Mouse (Mus musculus): ENCODE results near the gene B4galt5.

The B4galt5 gene

DNA sequence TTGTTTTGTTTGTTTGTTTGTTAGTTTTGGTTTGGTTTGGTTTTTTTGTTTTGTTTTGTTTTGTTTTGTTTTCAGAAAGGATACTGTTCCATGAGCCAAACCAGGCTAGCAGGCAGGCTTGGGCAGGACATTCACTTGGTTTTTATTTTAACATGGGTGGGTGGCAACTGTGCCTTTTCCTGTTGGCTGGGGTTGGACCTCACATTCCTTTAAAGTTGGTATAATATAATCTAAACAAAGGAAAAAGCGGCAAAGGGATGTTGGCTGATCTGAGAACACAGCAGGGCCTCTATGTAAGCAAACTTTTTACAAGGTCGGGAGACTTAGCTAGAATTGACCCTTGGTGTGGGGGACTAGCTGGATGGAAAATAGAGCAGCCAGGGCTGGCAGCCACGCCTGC, 91.2 kb downstream of the B4galt5 start:
- DNase-seq (ENCODE audit: low spot score in 2 of 2), result no peak

DNA sequence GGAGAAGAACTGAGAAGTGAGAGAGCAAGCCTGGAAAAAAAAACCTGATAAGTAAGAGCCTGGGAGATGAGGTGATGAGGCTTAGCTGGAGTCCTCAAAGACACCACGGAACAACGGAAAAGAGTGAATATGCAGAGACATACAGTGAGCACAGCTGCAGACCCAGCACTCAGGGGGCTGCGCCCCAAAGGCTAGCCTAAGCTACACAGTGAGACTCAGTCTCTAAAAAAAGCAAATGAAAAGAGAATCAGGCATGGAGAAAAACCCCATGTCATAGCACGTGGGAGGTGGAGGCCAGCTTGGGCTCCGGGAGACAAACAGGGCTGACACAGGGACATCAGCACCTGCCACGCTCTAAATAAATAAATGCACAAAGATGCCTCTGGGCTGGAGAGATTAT, 94.2 kb downstream of the B4galt5 start:
- no peak for DNase-seq (ENCODE audit: low spot score in 2 of 2)

DNA sequence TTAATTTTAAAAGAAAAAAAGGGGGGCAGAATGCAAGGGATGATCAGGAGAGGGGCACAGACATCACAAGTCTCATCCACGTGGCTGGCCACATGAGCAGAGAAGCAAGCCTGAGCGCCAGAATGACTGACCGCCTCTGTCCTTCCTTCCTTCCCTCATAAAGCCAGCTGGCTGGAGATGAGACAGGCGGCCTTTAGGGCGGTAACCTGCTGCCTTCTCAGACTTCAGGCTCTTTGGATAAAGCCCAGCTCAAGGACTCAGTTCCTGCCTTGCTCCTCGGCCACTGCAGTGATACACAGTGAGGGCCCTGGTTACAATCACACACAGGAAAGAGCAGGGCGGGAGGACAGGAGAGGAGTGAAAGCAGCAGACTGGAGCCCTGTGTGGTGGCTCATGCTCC, 94.8 kb downstream of the B4galt5 start:
- DNase-seq (ENCODE audit: low spot score in 2 of 2), result no peak

DNA sequence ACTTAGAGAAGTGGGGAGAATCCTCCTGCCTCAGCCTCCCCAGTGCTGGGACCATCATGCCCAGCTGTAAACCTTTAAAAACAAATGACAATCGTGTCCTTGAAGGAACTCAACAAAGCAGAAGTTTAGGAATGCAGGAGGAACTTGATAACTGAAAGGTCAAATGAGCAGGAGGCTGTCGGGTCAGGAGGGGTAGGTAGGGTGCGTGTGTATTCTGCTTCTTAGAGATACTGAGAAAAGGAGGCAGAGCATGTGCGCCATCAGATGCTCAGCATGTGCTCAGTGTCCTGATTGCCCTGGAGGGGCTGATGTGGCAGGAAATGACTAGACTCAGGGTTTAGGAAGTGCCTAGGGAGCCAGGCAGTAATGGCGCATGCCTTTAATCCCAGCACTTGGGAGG, 95.5 kb downstream of the B4galt5 start:
- no peak for DNase-seq (ENCODE audit: low spot score in 2 of 2)

DNA sequence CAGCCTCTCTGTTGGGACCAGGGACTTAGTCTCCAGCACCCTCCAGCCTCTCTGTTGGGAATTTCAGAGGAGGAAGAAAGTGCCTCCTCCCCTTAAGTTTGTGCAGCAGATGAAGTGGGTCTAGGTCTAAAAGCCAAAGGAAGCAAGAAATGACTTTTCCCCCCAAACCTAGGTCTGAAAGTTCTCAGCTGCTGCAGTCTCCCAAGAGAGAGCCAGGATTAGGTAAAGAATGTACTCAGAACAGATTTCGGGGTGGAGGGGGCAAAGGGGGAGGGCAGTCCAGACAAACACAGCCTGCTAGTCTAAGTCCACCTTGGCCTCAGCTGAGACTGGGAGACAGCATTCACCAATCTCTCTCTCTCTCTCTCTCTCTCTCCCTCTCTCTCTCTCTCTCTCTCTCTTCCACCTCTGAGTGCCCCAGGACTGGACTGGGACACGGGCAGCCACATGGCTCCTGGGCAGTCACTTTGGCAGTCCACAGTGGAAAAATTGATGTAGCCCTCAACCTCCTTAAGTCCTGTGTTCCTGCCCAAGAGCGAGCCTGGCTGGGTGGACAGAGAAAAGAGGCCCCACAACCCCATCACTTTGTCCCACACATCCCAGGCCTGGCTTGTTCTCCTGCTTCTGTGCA, 96.8 kb downstream of the B4galt5 start:
- DNase-seq (ENCODE audit: low spot score in 2 of 2), result no peak

DNA sequence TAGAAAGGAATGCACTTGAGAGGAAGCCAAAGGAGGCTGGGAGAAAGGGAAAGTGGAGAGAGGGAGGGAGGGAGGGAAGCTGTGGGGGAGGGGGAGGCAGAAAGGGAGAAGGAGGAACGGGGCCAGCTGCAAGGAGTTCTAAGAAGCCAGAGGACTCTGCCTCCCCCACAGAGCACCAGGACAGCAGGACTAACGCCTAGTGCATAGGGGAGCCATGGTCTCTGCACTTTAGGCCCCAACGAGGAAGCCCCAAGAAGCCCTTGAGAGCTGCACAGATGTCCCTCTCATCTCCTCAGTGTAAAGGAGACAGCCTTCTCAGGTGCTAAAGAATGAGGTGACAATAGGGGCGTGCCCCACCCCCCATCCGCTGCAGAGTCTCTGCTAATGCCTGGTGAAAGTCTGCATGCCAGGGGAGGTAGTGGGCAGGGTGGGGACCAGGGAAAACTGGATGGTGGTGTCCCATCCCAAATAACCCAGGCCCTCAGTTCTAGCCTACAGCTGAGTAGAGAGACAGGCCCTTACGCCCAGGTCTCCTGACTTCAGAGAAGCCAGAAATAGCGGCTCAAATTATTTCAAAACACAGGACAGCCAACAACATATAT, 98.1 kb downstream of the B4galt5 start:
- no peak for DNase-seq (ENCODE audit: low spot score in 2 of 2)

DNA sequence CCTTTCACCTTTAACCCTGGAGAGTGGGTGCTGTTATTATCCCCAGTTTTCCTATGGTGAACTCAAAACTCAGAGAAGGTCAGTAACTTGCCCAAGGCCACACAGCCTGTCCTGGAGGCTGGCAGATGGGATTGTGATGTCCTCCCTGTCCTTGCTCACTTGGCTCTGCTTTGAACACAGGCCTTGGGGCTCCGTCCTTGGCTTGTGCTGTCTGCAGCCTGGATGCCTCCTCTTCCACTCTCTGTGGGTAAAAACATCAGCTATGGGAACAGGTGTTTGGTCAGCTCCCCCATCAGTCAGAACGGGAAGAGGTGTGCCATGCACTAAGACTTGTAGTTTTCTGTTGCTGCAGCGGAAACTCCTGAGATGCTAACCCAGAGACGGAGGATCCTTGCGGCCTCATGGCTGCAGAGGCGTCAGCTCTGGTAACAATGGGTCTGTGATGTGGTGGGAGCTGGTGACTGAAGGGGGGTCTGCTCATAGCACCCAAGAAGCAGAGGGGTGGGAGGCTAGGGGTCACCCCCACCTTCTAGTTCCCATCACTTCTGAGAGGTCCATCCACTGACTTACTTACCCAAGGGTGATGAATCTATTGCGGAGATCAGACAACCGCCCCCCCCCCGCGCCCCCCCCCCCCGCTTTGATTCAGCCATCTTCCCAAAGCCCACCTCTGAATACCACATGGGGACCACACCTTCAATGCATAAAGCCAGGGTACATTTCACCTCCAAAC, 98.8 kb downstream of the B4galt5 start:
- no peak for DNase-seq (ENCODE audit: low spot score in 2 of 2)

DNA sequence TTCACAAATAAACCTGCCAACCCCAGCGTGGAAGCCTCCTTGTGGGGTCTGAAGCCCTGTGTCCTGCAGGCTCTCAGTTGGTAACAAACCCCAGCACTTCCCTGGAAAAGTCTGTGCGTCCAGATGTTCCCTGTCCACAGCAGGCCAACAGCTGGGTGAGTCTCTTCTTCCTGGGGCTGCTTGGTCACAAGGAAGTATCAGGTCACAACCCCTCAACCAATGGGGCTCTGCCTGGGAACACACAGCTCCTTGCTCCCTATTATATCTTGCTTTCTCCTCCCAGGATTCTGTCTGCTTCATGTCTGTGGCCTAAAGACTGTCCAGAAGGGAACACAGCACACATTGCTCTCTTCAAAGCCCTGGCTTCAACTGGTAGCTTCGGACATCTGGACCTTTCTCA, 99.4 kb downstream of the B4galt5 start:
- no peak for DNase-seq (ENCODE audit: low spot score in 2 of 2)

All from frontal cortex, postnatal 36 days (tissue).